Mouse (Mus musculus) limb, embryonic 10.5 days (tissue): ENCODE data around the gene Cntrob. TPM values are rescaled to one million over a fixed set of nuclear protein-coding genes. Genes with fewer than 3 reads are reported as not detected.

Experiments
- DNase-seq: peaks from one replicate; pipeline ENCODE4 v3.0.0-alpha.2; 2017; ENCODE audit warnings: low spot score
- H3K27ac ChIP-seq: fragments of 300-500 bp; sonication (generic); 2 replicates; pipeline ENCODE4 v1.5.1; 2016; ENCODE audit warnings: mild to moderate bottlenecking
- H3K27me3 ChIP-seq: fragments of 300-500 bp; sonication (generic); 2 replicates; pipeline ENCODE4 v1.6.1; 2016; ENCODE audit warnings: low read depth, mild to moderate bottlenecking; ENCODE audit not compliant: poor library complexity, severe bottlenecking
- H3K36me3 ChIP-seq: fragments of 300-500 bp; sonication (generic); 2 replicates; pipeline ENCODE4 v1.6.1; 2016; ENCODE audit warnings: mild to moderate bottlenecking, moderate library complexity
- H3K4me1 ChIP-seq: fragments of 300-500 bp; sonication (generic); 2 replicates; pipeline ENCODE4 v1.6.1; 2016
- H3K4me3 ChIP-seq: fragments of 300-500 bp; sonication (generic); 2 replicates; pipeline ENCODE4 v1.5.1; 2016; ENCODE audit warnings: mild to moderate bottlenecking, moderate library complexity
- H3K9me3 ChIP-seq: fragments of 300-500 bp; sonication (generic); replicated peaks from 2 replicates; pipeline ENCODE4 v1.6.1; 2016; ENCODE audit warnings: mild to moderate bottlenecking
- WGBS: fragments of 180-500 bp; shearing (Covaris S2); methylation state at CpG from one replicate; pipeline ENCODE4 v1.1.7; 2016; 5-methylcytosine and 5-hydroxymethylcytosine counted together
- polyA plus RNA-seq: library from polyadenylated mRNA; unstranded; fragments of >200 nt; fragmentation: Nextera tagmentation; extraction: Ambion mirVana; gene quantifications from 2 replicates; pipeline ENCODE4 v1.2.1, GENCODE M21; 2016

The Cntrob gene
- polyA plus RNA-seq, 1 experiment from 2014 or later: 36.2 TPM

GRCm38 (mm10) chr11:69332713-69333253, 9.2 kb upstream of the Cntrob start:
- H3K27me3 ChIP-seq: peaks cover 34% of the 10 kb centered on the region
- H3K9me3 ChIP-seq: no peaks in the 10 kb centered on the region
- 14% methylated on average over 8 of the region's 8 CpGs for WGBS
- peaks cover 39% of the 10 kb centered on the region for H3K4me1 ChIP-seq
- peak overlapping the region; percentile 90 for H3K27ac ChIP-seq
- H3K36me3 ChIP-seq: no peaks in the 10 kb centered on the region
- peak; percentile 40 for DNase-seq
- H3K4me3 ChIP-seq: peak overlapping the region; percentile 60

GRCm38 (mm10) chr11:69331929-69332405, 8.4 kb upstream of the Cntrob start:
- 2% methylated on average over 24 of the region's 24 CpGs for WGBS
- Histone ChIP-seq H3K4me3 (peak overlapping the region; percentile 60), H3K27ac (peak overlapping the region; percentile 90), H3K27me3 (peaks cover 43% of the 10 kb centered on the region), H3K36me3 (no peaks in the 10 kb centered on the region), H3K9me3 (no peaks in the 10 kb centered on the region), H3K4me1 (peaks cover 45% of the 10 kb centered on the region)
- DNase-seq: peak; percentile 86

GRCm38 (mm10) chr11:69331152-69331551, 7.6 kb upstream of the Cntrob start:
- Histone ChIP-seq H3K4me1 (peaks cover 53% of the 10 kb centered on the region), H3K27ac (peak overlapping the region; percentile 90), H3K36me3 (no peaks in the 10 kb centered on the region), H3K9me3 (no peaks in the 10 kb centered on the region), H3K4me3 (peak overlapping the region; percentile 60; the same call in 1 of the 2 replicates), H3K27me3 (peaks cover 51% of the 10 kb centered on the region)
- DNase-seq: no peak
- WGBS: 83% methylated on average over 6 of the region's 6 CpGs

GRCm38 (mm10) chr11:69328517-69328916, 4.9 kb upstream of the Cntrob start:
- DNase-seq: no peak
- H3K36me3 ChIP-seq: no peaks in the 10 kb centered on the region
- H3K4me3 ChIP-seq: no peak overlapping the region
- H3K27ac ChIP-seq: no peak overlapping the region
- 94% methylated on average over 6 of the region's 6 CpGs for WGBS
- peaks cover 58% of the 10 kb centered on the region for H3K4me1 ChIP-seq
- H3K9me3 ChIP-seq: no peaks in the 10 kb centered on the region
- peaks cover 52% of the 10 kb centered on the region for H3K27me3 ChIP-seq

GRCm38 (mm10) chr11:69327648-69328047, 4.1 kb upstream of the Cntrob start:
- H3K4me3 ChIP-seq: 0 out of 2 replicates have a peak overlapping the region, but pooled peaks have one; percentile 1
- peaks cover 52% of the 10 kb centered on the region for H3K27me3 ChIP-seq
- peaks cover 55% of the 10 kb centered on the region for H3K4me1 ChIP-seq
- 59% methylated on average over 6 of the region's 6 CpGs for WGBS
- H3K27ac ChIP-seq: no peak overlapping the region; the same call in 1 of the 2 replicates
- DNase-seq: no peak
- H3K9me3 ChIP-seq: no peaks in the 10 kb centered on the region
- H3K36me3 ChIP-seq: no peaks in the 10 kb centered on the region

- no peaks in the 10 kb centered on the region for H3K9me3 ChIP-seq
- peaks cover 52% of the 10 kb centered on the region for H3K27me3 ChIP-seq
- no peak overlapping the region for H3K27ac ChIP-seq
- DNase-seq: no peak
- 9% methylated on average over 9 of the region's 9 CpGs for WGBS
- peaks cover 55% of the 10 kb centered on the region for H3K4me1 ChIP-seq
- H3K36me3 ChIP-seq: no peaks in the 10 kb centered on the region
- H3K4me3 ChIP-seq: peak overlapping the region; percentile 64
Observed at GRCm38 (mm10) chr11:69327157-69327442, 3.5 kb upstream of the Cntrob start.

- DNase-seq: no peak
- H3K27me3 ChIP-seq: peaks cover 52% of the 10 kb centered on the region
- H3K4me1 ChIP-seq: peaks cover 55% of the 10 kb centered on the region
- under 1% methylated on average over 45 of the region's 45 CpGs for WGBS
- peak overlapping the region; percentile 64 for H3K4me3 ChIP-seq
- H3K9me3 ChIP-seq: no peaks in the 10 kb centered on the region
- peak overlapping the region; percentile 78 for H3K27ac ChIP-seq
- H3K36me3 ChIP-seq: no peaks in the 10 kb centered on the region
Observed at GRCm38 (mm10) chr11:69326408-69327156, 3.0 kb upstream of the Cntrob start.

GRCm38 (mm10) chr11:69325628-69326407, 2.2 kb upstream of the Cntrob start, which contains the start of gene Kcnab3:
Gene Kcnab3 (plus strand): TSS chr11:69326258.
- H3K9me3 ChIP-seq: no peaks in the 10 kb centered on the region
- peaks cover 4% of the 10 kb centered on the region for H3K36me3 ChIP-seq
- H3K4me3 ChIP-seq: peak within 1 kb of the TSS; percentile 64
- peak within 1 kb of the TSS; percentile 78 for H3K27ac ChIP-seq
- H3K27me3 ChIP-seq: peaks cover 47% of the 10 kb centered on the region
- WGBS: 12% methylated on average over 26 of the region's 26 CpGs
- H3K4me1 ChIP-seq: peaks cover 48% of the 10 kb centered on the region
- peak; percentile 81 for DNase-seq

- peaks cover 14% of the 10 kb centered on the region for H3K36me3 ChIP-seq
- H3K4me3 ChIP-seq: peak overlapping the region; percentile 72
- H3K4me1 ChIP-seq: peaks cover 48% of the 10 kb centered on the region
- H3K27me3 ChIP-seq: peaks cover 37% of the 10 kb centered on the region
- 81% methylated on average over 6 of the region's 6 CpGs for WGBS
- no peak for DNase-seq
- no peak overlapping the region for H3K27ac ChIP-seq
- no peaks in the 10 kb centered on the region for H3K9me3 ChIP-seq
Observed at GRCm38 (mm10) chr11:69324749-69325148, 1.2 kb upstream of the Cntrob start.

- 36% methylated on average over 18 of the region's 18 CpGs for WGBS
- H3K4me1 ChIP-seq: peaks cover 48% of the 10 kb centered on the region
- H3K27me3 ChIP-seq: peaks cover 18% of the 10 kb centered on the region
- DNase-seq: no peak
- H3K4me3 ChIP-seq: peak overlapping the region; percentile 72
- no peaks in the 10 kb centered on the region for H3K9me3 ChIP-seq
- peaks cover 33% of the 10 kb centered on the region for H3K36me3 ChIP-seq
- H3K27ac ChIP-seq: peak overlapping the region; percentile 94
Observed at GRCm38 (mm10) chr11:69322693-69323471, 693 bp downstream of the Cntrob start.

- peaks cover 43% of the 10 kb centered on the region for H3K4me1 ChIP-seq
Observed at GRCm38 (mm10) chr11:69322010-69322409, 1.6 kb downstream of the Cntrob start.

GRCm38 (mm10) chr11:69321580-69321979, 2.0 kb downstream of the Cntrob start:
- Histone ChIP-seq H3K4me3 (peak overlapping the region; percentile 72; the same call in 1 of the 2 replicates), H3K9me3 (no peaks in the 10 kb centered on the region), H3K4me1 (peaks cover 38% of the 10 kb centered on the region), H3K36me3 (peaks cover 46% of the 10 kb centered on the region), H3K27ac (peak overlapping the region; percentile 25; the same call in 1 of the 2 replicates), H3K27me3 (peaks cover 5% of the 10 kb centered on the region)
- DNase-seq: no peak
- 94% methylated on average over 6 of the region's 6 CpGs for WGBS

More at GRCm38 (mm10) chr11:69322010-69322409, 1.6 kb downstream of the Cntrob start:
- Histone ChIP-seq H3K36me3 (peaks cover 42% of the 10 kb centered on the region), H3K4me3 (peak overlapping the region; percentile 72), H3K9me3 (no peaks in the 10 kb centered on the region), H3K27ac (peak overlapping the region; percentile 94; the same call in 1 of the 2 replicates), H3K27me3 (peaks cover 9% of the 10 kb centered on the region)
- whole genome bisulfite sequencing: 87% methylated on average over 6 of the region's 6 CpGs
- DNase-seq: no peak
